Mouse (Mus musculus): ENCODE measurements around the gene Ppp1r12b.
"Not testable (repeated sequence)": the region's sequence is repeated elsewhere in the genome, so short reads cannot be mapped to it uniquely, and the experiment has no call there.

The Ppp1r12b gene

DNA sequence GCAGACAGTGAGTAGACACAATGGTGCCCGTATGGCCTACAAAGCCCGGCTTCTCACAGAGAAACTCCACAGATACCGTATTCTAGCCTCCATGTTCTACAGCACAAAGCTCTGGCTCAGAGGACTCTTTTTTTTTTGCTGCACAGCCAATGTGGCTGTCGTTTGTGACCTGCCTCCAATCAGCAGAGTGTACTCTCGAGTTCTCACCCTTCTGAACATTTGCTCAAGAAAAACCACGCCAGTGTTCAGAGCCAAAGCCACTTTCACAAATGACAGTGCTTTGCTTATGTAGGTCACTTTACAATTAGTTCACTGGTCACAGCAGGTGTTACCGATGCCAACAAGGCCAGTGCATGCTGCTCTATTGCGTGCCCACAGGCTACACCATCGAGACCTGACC is 107.9 kb downstream of the Ppp1r12b start:
- DNase-seq: no peak

DNA sequence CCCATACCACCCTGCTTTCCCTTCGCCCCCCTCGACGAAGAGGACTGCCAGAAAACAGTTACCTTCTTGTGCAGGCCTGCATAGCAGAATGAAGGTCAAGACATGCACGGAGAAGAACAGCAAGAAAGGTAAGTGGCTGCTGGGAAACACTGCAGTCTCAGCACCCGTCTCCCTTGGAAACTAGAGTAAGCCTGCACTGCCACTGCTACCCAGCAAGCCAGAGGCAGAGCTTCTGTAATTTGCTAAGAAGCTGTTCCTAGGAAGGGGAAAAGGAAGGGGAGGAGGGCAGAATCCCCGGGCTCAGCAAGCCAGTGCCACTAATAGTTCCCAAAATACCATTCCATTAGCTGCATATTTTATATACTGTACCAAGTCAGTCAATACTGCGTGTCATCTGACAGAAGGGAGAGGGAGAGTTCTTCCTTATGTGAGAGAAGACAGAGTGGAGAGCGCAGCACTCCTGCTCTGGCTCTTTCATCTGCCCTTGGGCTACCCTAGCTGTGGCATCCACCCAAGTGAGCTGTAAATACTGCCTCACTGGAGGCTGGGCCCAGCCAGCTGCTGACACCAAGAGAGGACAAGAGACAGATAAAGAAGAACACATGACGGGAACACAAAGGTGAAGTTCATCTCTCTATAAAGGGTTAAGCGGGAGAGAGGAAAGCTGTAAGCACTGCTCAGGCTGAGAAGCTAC is 109.3 kb downstream of the Ppp1r12b start:
- no peak for DNase-seq

DNA sequence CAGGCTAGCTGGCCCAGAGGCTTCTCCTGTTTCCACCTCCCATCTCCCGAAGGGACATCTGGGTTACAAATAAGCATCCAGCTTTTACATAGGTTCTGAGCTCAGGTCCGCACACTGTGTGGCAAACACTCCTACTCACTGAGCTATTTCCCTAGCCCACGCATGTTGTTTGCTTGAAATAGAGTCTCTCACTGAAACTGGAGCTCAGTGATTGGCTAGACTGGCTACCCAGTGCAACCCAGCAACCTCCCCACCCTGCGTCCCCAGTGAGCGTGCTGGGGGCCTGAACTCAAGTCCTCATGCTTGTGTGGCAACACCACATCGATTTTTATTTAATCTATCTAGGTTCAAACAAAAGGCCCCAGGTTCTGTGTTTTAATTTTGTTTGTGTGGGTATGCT is 112.4 kb downstream of the Ppp1r12b start:
- no peak for DNase-seq

GRCm38 (mm10) chr1:134836909-134837480 is 118.7 kb downstream of the Ppp1r12b start:
- no peak for DNase-seq

DNA sequence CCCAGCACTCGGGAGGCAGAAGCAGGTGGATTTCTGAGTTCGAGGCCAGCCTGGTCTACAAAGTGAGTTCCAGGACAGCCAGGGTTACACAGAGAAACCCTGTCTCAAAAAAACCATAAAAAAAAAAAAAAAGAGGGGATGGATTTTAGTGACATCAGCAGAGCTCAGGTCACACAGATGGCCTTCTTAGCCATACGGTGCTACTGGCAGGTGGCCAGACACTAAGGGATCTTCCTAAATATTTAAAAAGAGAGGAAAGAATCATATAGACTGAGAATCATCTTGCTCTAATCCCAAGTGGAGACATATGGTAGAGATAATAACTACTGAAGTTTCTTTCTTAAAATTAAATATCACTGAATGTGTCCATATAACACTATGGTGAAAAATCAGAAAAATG is 124.9 kb downstream of the Ppp1r12b start:
- not testable (repeated sequence) for DNase-seq

DNA sequence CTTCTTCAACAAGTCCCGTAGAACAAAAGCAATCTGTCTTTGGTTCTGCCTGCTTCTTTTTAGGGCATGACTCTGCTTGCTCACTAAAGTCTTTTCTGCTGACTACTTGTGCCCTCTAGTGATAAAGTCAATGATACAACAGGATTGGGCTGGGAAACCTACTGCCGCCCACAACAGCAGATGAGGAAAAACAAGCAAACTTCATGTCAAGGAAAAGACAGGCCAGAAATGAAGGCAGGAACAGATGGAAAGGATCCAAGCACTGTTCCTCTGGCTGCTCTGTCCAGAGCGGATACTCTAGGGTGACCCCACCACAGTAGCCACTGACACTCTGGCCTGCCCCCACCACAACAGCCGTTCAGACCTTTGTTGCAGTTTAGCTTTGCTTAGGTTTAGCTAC is 126.1 kb downstream of the Ppp1r12b start:
- DNase-seq: peak; percentile 55

GRCm38 (mm10) chr1:134824896-134825295 is 130.8 kb downstream of the Ppp1r12b start:
- no peak for DNase-seq

GRCm38 (mm10) chr1:134823842-134824241 is 131.9 kb downstream of the Ppp1r12b start:
- DNase-seq: peak; percentile 24

GRCm38 (mm10) chr1:134823323-134823722 is 132.4 kb downstream of the Ppp1r12b start:
- DNase-seq: no peak

DNA sequence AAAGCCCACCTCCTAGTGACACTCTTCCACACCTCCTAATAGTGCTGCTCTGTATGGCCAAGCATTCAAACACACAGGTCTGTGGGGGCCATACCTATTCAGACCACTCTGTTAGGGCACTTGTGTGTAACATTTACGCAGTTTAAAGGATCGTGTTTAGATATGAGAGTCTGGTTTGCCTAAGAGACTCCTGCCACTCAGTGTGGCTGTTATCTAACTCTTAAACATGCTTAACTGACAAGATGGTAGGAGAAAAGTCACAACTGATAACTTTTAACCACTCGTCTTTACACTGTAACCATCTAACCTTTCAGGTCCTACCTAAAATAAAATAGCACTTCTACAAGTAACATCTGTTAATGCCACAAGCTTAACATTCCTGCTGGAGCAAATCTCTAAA is 134.9 kb downstream of the Ppp1r12b start:
- no peak for DNase-seq

DNA sequence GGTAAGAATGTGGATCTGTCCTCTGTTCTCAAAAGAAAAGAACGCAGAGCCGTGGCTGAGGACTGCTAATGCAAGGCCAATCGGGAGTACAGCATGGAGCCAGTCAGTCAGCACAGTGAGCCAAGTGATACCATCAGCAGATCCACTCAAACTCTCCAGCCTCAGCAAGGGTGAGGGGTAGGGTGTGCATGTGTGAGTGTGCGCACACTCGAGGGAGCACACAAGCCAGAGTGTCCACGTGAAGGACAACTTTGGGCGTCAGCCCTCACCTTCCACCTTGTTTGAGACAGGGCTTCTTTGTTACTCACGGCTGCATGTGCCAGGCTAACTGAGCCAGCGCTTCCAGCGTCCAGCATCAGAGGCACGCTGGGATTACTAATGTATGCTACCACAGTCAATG is 136.5 kb downstream of the Ppp1r12b start:
- no peak for DNase-seq

DNA sequence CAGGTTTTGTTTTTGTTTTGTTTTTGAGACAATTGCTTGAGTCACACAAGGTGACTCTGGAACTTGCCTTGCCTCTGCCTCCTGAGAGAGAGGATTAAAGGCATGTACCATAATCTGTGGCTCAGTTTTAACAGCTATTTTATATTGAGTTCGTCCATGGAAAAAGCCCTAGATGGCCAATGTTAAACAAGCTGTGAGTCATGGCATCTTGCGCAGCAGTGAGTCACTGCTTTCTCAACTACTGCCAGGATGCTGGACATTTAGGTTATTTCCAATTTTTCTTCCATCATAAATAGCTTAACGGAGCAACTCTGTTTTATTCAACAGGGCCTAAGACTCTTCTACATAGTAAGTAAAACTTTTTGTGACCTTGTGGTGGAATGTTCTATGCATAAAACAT is 137.0 kb downstream of the Ppp1r12b start:
- DNase-seq: no peak

GRCm38 (mm10) chr1:134817916-134818595 is 137.7 kb downstream of the Ppp1r12b start:
- DNase-seq: no peak

- no peak for DNase-seq
Measured at GRCm38 (mm10) chr1:134817120-134817519, 138.6 kb downstream of the Ppp1r12b start.

DNA sequence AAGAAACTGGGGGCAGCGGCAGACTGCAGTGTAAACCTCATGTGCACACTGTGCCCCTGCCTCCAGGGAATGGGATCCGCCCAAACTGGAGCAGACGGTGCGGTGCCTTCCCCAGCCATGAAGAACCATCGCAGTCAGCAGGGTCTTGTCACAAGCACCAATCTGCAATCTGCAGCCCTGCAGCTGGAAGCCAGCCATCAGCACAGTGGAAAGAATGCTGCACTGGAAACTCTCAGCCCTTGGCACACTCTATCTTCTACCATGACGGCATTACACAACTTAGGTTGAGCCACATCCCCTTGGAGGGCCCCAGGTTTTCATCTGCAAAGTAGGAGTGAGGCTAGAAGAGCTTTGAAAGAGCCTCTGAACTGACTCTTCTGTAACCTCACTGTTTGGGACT is 139.1 kb downstream of the Ppp1r12b start:
- peak; percentile 17 for DNase-seq

GRCm38 (mm10) chr1:134815748-134816147 is 140.0 kb downstream of the Ppp1r12b start:
- no peak for DNase-seq

- no peak for DNase-seq
Measured at GRCm38 (mm10) chr1:134805471-134805870, 150.3 kb downstream of the Ppp1r12b start.

GRCm38 (mm10) chr1:134804373-134804772 is 151.4 kb downstream of the Ppp1r12b start:
- DNase-seq: no peak

- peak; percentile 21 for DNase-seq
Measured at GRCm38 (mm10) chr1:134803286-134804117, 152.2 kb downstream of the Ppp1r12b start.

- no peak for DNase-seq
Measured at GRCm38 (mm10) chr1:134801758-134802157, 154.0 kb downstream of the Ppp1r12b start.

DNA sequence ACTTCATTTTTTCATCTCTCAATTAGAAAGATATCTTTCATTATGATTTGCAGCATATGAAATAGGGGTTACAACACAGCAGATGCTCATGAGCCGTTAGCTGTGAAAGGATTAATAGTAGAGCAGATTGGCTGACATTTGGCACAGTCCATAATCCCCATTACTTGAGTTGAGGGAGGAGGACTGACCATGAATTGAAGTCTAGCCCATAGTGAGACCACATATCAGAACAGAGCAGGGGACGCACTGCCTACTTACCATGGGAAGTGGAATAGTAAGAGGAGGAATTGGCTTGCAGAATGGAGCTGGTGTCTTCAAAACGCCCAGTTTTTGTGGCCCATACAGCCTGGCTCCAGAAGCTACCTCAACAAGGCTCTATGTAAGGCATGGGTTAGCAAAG is 159.2 kb downstream of the Ppp1r12b start:
- DNase-seq: no peak

DNA sequence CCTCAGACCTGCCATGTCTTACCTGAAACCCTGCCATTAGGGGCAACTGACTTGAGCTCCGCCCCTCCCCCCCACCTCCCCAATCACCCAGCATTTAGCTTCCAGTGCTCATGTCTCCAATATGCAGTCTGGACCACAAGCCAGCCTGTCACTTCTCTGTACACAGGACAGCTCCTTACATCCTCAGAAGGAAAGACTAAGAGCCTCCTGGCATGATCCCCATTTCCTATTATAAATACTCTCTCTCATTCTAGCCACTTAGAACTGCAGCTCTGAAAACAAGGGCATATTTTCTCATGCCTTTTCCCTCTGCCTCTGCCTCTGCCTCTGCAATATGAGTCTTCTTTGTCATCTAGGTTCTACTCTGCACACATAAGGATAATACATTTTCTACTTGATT is 159.7 kb downstream of the Ppp1r12b start:
- no peak for DNase-seq

DNA sequence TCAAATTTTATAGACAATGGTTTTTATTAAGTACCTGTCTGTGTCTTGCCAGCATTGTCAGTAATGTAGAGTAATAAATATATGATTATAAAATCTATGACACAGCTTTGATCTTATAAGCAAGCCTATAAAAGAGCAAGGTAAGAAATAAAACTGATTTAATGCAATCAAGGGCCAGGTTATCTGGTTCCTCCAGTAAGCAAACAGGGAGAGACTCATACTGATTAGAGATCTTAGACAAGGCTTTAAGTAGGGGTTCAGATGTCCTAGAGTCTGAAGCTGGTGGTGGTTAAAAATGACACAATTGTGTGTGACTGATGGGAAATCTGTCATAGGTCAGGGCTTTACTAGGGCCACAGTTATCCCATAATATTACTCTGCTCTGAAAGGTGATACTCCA is 164.3 kb downstream of the Ppp1r12b start:
- no peak for DNase-seq

Measured in embryo, embryonic 11 days (tissue).